Mouse (Mus musculus) testis, adult 2 months (tissue): ENCODE measurements around the gene Cdc42ep5. TPM values are rescaled to one million over a fixed set of nuclear protein-coding genes. Genes with fewer than 3 reads are reported as not detected.

Experiments used
- H3K27ac ChIP-seq: fragments of 200-500 bp; 2 replicates; pipeline ENCODE4 v1.5.1; 2012; ENCODE audit warnings: low read depth, low read length; ENCODE audit not compliant: control insufficient read depth, insufficient read depth
- H3K27me3 ChIP-seq: fragments of 200-500 bp; 2 replicates; pipeline ENCODE4 v1.6.1; 2012; ENCODE audit warnings: mild to moderate bottlenecking, low read length, moderate library complexity; ENCODE audit not compliant: control insufficient read depth, insufficient read depth
- H3K36me3 ChIP-seq: fragments of 200-500 bp; 2 replicates; pipeline ENCODE4 v1.6.1; 2012; ENCODE audit warnings: mild to moderate bottlenecking, low read length; ENCODE audit not compliant: control insufficient read depth, insufficient read depth
- H3K4me1 ChIP-seq: fragments of 200-500 bp; 2 replicates; pipeline ENCODE4 v1.6.1; 2012; ENCODE audit warnings: low read length; ENCODE audit not compliant: control insufficient read depth, insufficient read depth
- H3K4me3 ChIP-seq: fragments of 200-500 bp; 2 replicates; pipeline ENCODE4 v1.5.1; 2012; ENCODE audit warnings: low read depth, mild to moderate bottlenecking, low read length, moderate library complexity, mixed read lengths; ENCODE audit not compliant: control insufficient read depth
- CTCF ChIP-seq: fragments of 200-500 bp; IDR thresholded peaks from 2 replicates; pipeline ENCODE4 v1.5.1; 2012; ENCODE audit warnings: low read depth, mild to moderate bottlenecking, inconsistent platforms, low read length, moderate library complexity; ENCODE audit not compliant: control insufficient read depth, insufficient read depth, insufficient replicate concordance
- POLR2A ChIP-seq: fragments of 200-500 bp; IDR thresholded peaks from 2 replicates; pipeline ENCODE4 v1.6.1; 2012; ENCODE audit warnings: low read depth, mild to moderate bottlenecking, inconsistent platforms, low read length, moderate library complexity; ENCODE audit not compliant: control insufficient read depth
- polyA plus RNA-seq: library from polyadenylated mRNA; depleted of rRNA; stranded (reverse); fragments of >200 nt; gene quantifications from 2 replicates; pipeline ENCODE4 v1.2.3, GENCODE M21; 2012

Gene Cdc42ep5
- polyA plus RNA-seq, 1 experiment, result 19.2 TPM

DNA sequence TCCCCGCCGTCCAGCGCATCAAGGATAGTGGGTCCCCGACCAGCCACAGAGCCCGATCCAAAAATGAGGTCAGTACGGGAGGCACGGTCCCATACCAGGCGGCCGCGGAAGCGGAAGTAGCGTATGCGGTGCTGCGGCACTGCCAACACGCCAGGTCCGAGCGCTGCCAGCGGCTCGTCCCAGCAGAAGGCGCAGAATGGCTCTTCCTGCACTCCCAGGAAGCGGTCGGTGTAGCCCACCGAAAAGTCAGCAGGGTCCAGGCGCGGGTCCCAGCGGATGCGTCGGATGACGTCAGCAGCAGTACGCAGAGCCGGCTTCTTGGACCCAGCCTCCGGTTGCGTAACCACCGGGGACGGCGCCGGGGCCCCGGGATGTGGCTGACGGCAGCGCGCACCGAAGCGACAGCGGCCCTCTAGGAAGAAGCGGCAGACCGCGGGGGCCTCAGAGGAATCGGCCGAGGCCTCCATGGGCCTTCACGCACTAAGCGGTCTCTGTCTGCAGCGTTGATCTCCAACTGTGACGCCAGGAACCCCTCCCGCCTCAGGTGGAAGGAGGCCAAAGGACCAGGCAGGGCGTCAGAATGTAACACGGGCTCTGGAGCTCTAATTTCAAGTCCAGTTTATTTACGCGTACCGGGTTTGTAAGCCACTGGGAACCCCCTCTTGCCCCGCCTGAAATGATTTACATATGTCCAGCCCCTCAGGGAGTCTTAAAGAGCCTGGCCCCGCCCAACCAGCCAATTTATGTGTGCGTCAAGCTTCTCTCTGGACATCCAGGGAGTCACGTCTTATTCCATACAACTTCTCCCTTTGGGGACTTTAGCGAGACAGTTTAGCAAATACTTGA is 15.2 kb downstream of the Cdc42ep5 start:
- TF ChIP-seq POLR2A (no peak; the same call in none of the 2 replicates), CTCF (no peak)
- H3K27me3 ChIP-seq, result no peaks in the 10 kb centered on the region
- H3K4me1 ChIP-seq, result peaks cover 32% of the 10 kb centered on the region
- peak overlapping the region; percentile 89 for H3K27ac ChIP-seq
- H3K36me3 ChIP-seq, result no peaks in the 10 kb centered on the region; the same call in none of the 2 replicates
- H3K4me3 ChIP-seq, result peak overlapping the region; percentile 93

DNA sequence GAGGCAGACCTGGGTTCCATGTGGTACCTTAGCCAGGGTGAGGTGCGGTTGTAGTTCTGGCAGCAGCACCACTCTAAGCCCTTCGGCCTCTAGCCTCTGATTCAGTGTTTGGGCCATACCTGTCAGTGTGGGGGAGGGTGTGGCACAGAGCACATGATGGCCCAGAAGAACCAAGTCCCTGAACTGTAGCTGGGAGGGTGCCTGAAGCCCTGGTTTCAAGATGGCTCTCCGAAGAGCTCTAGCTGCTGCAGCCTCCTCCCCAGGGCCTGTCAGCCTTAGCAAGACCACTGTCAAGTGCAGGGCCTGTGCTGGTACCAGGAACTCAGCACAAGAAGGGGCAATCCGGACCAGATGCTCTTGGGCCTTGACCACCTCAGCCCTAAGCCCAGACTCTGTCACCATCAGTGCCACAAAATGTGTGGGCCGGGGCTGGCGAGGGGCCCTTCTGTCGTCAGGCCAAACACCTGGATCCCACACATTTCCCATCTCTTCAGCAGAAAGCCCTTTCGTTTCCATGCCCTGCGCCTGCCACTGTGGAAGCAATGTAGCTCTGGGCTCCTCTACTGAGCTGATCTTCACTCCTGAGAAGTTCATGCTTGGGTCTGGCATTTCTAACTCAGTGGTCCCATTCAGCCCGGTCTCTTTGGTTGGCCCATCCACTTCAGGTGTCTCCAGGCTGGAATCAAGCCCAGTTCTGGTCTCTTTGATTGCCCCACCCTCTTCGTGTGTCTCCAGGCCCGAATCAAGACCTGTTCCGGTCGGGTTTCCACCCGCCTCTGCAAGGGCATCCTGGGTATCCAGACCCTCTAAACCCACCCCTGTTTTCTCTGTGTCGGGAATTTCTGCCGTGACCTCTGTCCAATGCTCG is 16.1 kb downstream of the Cdc42ep5 start:
- peaks cover 32% of the 10 kb centered on the region for H3K4me1 ChIP-seq
- H3K4me3 ChIP-seq, result peak overlapping the region; percentile 93
- H3K36me3 ChIP-seq, result no peaks in the 10 kb centered on the region; the same call in none of the 2 replicates
- no peaks in the 10 kb centered on the region for H3K27me3 ChIP-seq
- TF ChIP-seq CTCF (no peak), POLR2A (no peak; the same call in 1 of the 2 replicates)
- peak overlapping the region; percentile 89 for H3K27ac ChIP-seq

DNA sequence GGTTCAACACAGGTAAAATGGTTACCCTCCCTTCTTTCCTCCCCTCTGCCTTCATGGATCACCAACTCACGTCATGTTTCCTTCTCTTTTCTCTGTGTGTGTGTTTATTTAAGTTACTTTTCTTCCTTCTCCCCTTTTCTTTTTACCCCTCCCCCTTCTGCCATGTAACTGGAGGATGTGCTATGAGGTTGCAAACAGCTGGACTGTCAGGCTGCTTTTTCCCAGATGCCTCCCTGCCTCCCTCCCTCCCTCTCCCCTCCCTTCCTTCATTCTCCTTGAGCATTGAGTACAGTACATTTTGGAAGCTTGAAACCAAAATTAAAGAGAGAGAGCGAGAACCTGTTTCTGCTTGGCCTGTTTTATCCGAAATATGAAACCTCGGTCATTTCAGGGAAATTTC is 16.8 kb downstream of the Cdc42ep5 start:
- Histone ChIP-seq H3K4me1 (peaks cover 32% of the 10 kb centered on the region), H3K4me3 (peak overlapping the region; percentile 93; the same call in 1 of the 2 replicates), H3K27ac (peak overlapping the region; percentile 89), H3K36me3 (no peaks in the 10 kb centered on the region; the same call in none of the 2 replicates), H3K27me3 (no peaks in the 10 kb centered on the region)
- TF ChIP-seq POLR2A (no peak), CTCF (no peak)

DNA sequence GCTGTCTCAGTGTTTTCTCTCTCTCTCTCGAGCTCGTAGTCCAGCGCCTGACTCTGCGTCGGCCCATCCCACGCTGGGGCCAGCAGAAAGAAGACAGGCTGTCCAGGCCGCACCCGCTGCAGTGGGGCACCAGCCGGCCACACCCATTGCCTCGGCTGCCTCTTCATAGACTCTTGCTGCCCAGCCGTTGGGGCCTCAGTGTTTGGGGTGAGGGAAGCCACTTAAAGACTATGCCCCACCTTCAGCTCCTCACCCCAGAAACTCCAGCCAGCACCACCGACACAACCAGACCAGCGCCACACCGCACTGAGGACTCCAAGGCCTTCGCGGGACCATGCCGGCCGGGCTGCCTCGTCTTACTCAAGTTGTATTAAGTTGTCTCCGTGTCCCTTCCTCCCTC is 17.3 kb downstream of the Cdc42ep5 start:
- no peaks in the 10 kb centered on the region for H3K27me3 ChIP-seq
- no peaks in the 10 kb centered on the region; the same call in none of the 2 replicates for H3K36me3 ChIP-seq
- H3K27ac ChIP-seq, result no peak overlapping the region; the same call in 1 of the 2 replicates
- TF ChIP-seq CTCF, result no peak
- TF ChIP-seq POLR2A, result 0 out of 2 replicates have a peak, but pooled peaks have one; percentile 43
- peaks cover 32% of the 10 kb centered on the region for H3K4me1 ChIP-seq
- H3K4me3 ChIP-seq, result peak overlapping the region; percentile 32

DNA sequence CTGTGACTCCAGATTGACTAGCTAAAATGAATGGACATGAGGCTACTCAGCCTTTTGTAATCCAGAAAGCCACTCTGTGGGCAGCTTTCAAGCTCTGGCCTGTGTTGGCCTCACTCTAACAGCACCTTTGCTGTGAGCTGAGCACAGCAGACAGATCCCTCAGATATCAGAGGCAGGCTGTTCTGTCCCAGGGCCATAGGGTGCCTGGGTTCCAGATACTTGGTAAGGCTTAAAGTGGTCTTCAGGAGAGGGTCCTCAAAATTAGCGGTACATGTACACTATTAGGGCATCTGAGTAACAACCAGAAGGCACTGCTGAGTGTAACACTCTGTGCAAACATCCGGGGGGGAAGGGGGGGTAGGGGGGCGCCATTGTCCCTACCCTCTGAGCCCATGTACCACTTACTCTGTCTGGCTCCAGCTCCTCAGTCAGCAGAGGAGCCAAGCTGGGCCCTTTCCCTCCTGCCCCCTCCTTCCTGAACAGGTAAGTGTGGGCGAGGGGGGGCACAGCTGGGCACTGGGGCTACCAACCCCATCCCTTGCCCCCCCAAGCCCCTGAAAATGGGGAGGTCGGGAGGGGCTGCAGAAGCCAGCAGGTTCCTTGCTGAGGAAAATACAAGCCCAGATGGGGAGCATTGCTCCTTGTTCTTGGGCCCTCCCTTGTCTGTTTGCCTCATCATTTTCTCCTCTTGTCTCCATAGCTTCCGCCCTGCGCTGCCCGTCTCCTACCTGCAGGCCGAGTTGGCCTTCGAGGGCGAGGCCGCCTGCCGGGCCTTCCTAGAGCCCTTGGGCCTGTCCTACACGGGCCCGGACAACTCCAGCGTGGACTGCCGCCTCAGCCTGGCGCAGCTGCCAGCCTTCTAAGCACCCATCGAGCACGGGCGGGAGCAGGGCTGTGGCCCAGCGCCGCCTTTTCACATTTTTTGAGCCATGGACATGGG is 18.1 kb downstream of the Cdc42ep5 start:
- Histone ChIP-seq H3K27me3 (no peaks in the 10 kb centered on the region), H3K4me3 (peak overlapping the region; percentile 37), H3K36me3 (no peaks in the 10 kb centered on the region; the same call in none of the 2 replicates), H3K4me1 (peaks cover 31% of the 10 kb centered on the region), H3K27ac (no peak overlapping the region)
- no peak for TF ChIP-seq POLR2A
- no peak for TF ChIP-seq CTCF

DNA sequence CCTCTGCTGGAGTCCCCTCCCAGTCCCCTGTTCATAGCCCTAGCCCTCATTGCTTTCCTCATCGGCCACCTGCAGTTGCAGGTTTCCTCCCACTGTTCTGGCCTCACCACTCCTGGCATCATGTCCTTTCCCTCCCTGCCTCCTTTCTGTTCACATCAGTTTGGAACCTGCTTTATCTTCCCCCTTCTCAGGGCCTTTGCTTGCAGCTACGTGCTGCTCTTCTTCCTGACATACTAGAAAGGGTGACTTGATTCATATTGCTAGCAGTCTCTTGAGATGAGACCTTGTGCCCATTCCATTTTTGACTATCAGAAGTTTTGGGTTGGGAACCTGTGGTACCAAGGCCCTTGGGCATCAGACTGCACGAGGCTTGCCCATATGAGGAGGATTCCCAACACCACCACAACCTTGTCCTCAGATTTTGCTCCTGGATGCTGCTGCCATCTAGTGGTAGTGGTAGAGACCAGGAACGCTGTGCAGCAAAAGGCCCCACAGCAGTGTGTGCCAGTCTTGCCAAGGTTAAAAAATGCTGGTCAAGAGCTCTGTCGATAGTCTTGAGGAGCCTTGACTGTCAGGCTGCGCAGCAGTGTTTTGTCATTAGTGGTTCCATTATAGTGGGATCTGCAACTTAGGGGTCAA is 19.0 kb downstream of the Cdc42ep5 start:
- peak; percentile 66; the same call in 1 of the 2 replicates for TF ChIP-seq CTCF
- no peak for TF ChIP-seq POLR2A
- no peak overlapping the region for H3K27ac ChIP-seq
- no peaks in the 10 kb centered on the region for H3K27me3 ChIP-seq
- H3K4me3 ChIP-seq, result peak overlapping the region; percentile 35
- peaks cover 24% of the 10 kb centered on the region for H3K4me1 ChIP-seq
- no peaks in the 10 kb centered on the region; the same call in none of the 2 replicates for H3K36me3 ChIP-seq
